Mouse (Mus musculus): ENCODE data around the gene Mrps27.

Gene Mrps27

GRCm38 (mm10) chr13:99387901-99388811 is 43.6 kb downstream of the Mrps27 start:
- DNase-seq (ENCODE audit: low read depth, low spot score), result no peak

GRCm38 (mm10) chr13:99391417-99391816 is 46.8 kb downstream of the Mrps27 start:
- no peak for DNase-seq (ENCODE audit: low read depth, low spot score)

GRCm38 (mm10) chr13:99393128-99393527 is 48.5 kb downstream of the Mrps27 start:
- DNase-seq (ENCODE audit: low read depth, low spot score), result no peak

GRCm38 (mm10) chr13:99394694-99395093 is 50.1 kb downstream of the Mrps27 start:
- no peak for DNase-seq (ENCODE audit: low read depth, low spot score)

GRCm38 (mm10) chr13:99395531-99395930 is 50.9 kb downstream of the Mrps27 start:
- DNase-seq (ENCODE audit: low read depth, low spot score), result no peak

GRCm38 (mm10) chr13:99397228-99397627 is 52.6 kb downstream of the Mrps27 start:
- peak; percentile 59 for DNase-seq (ENCODE audit: low read depth, low spot score)

GRCm38 (mm10) chr13:99398149-99398701 is 53.6 kb downstream of the Mrps27 start:
- DNase-seq (ENCODE audit: low read depth, low spot score), result no peak

- DNase-seq (ENCODE audit: low read depth, low spot score), result no peak
Measured at GRCm38 (mm10) chr13:99399373-99399772, 54.8 kb downstream of the Mrps27 start.

- DNase-seq (ENCODE audit: low read depth, low spot score), result no peak
Measured at GRCm38 (mm10) chr13:99409216-99409615, 64.6 kb downstream of the Mrps27 start.

GRCm38 (mm10) chr13:99410611-99411515 is 66.3 kb downstream of the Mrps27 start:
- no peak for DNase-seq (ENCODE audit: low read depth, low spot score)

- no peak for DNase-seq (ENCODE audit: low read depth, low spot score)
Measured at GRCm38 (mm10) chr13:99411761-99412160, 67.2 kb downstream of the Mrps27 start.

- DNase-seq (ENCODE audit: low read depth, low spot score), result no peak
Measured at GRCm38 (mm10) chr13:99412477-99413080, 68.0 kb downstream of the Mrps27 start.

- DNase-seq (ENCODE audit: low read depth, low spot score), result no peak
Measured at GRCm38 (mm10) chr13:99413481-99414351, 69.1 kb downstream of the Mrps27 start.

GRCm38 (mm10) chr13:99414352-99414742 is 69.8 kb downstream of the Mrps27 start:
- DNase-seq (ENCODE audit: low read depth, low spot score), result no peak

GRCm38 (mm10) chr13:99416601-99417000 is 72.0 kb downstream of the Mrps27 start:
- DNase-seq (ENCODE audit: low read depth, low spot score), result no peak

GRCm38 (mm10) chr13:99423581-99423980 is 79.0 kb downstream of the Mrps27 start:
- DNase-seq (ENCODE audit: low read depth, low spot score), result no peak

GRCm38 (mm10) chr13:99433068-99434008 is 88.8 kb downstream of the Mrps27 start:
- DNase-seq (ENCODE audit: low read depth, low spot score), result no peak

GRCm38 (mm10) chr13:99434494-99434893 is 89.9 kb downstream of the Mrps27 start:
- no peak for DNase-seq (ENCODE audit: low read depth, low spot score)

- DNase-seq (ENCODE audit: low read depth, low spot score), result no peak
Measured at GRCm38 (mm10) chr13:99437051-99437450, 92.5 kb downstream of the Mrps27 start.
